Mouse (Mus musculus) C2C12 (cell line): ENCODE measurements at regions not wholly inside any gene's neighbourhood (a gene's known extent, or its start where the extent isn't known, plus 50 kb on each side); places are given as distances from the start of the nearest gene placed in this dataset.

Source experiments
- CTCF ChIP-seq: IDR thresholded peaks from one replicate; pipeline ENCODE4 v1.5.1; 2011; ENCODE audit not compliant: control insufficient read depth, insufficient read depth, insufficient read length
- FOSL1 ChIP-seq: IDR thresholded peaks from one replicate; pipeline ENCODE4 v1.8.0; 2011; ENCODE audit warnings: mild to moderate bottlenecking, low read length; ENCODE audit not compliant: poor library complexity, insufficient read depth, severe bottlenecking
- MYOD1 ChIP-seq: IDR thresholded peaks from one replicate; pipeline ENCODE4 v1.6.1; 2011; ENCODE audit warnings: low read depth; ENCODE audit not compliant: control insufficient read depth, insufficient read length
- MYOG ChIP-seq: IDR thresholded peaks from one replicate; pipeline ENCODE4 v1.6.1; 2011; ENCODE audit not compliant: control insufficient read depth, insufficient read length; ENCODE audit errors: extremely low read depth
- USF1 ChIP-seq: IDR thresholded peaks from one replicate; pipeline ENCODE4 v1.6.1; 2011; ENCODE audit warnings: low read depth, mild to moderate bottlenecking, control low read depth, moderate library complexity

DNA sequence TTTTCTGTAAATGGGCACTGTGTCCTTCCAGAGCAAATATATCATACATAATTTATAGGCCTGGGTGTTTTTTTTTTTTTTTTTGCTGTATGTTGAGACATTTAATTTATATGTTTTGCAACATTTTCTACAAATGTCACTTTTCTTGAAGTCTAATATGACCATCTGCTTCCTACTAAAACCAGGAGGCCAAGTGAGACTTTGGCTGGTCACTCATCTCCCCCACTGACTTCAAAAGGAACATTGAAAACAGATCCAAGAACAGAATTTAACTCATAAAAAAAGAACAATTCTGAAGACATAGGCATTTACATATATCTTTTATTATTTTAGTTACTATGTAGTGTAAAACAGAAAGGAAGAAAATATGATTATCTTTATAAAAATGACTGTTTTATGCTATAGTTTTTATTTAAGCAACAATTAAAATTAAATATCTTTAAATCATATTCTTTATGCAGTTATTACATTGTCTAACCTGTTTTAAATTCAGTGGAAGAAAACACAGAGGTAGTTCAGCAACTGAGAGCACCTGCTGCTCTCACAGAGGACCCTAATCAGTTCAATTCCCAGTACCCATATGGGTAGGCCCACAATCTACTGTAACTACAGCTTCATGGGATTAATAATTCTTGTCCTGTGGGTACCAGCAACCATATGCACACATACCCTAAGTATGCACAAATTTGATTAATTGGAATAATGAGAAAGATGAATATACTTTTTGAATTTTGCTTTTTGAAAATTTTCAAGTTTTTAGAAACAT is 592.5 kb downstream of the Etv1 start:
- TF ChIP-seq CTCF (no peak), MYOG (no peak), FOSL1 (no peak), USF1 (no peak), MYOD1 (no peak)
